14 mouse cellular contexts compared by ENCODE assay signal in genomic region chr5:124021148-124021547, GRCm38 (mm10). TPM values are rescaled to one million over a fixed set of nuclear protein-coding genes. Genes with fewer than 3 reads are reported as not detected.
DNase-seq lines count a peak whose midpoint lies in the region; ATAC-seq lines count a peak whose summit lies in the region.
"Had no signal": no experiment of that assay in that cellular context is flagged by ENCODE, and none has a peak within 500 bp of the region (broad histone marks: within the 10 kb centered on the region; RNA-seq: fewer than 3 reads in every experiment).

No protein-coding gene starts in this region.

- no peak for ATAC-seq in midbrain, embryonic 13.5 days
- no peak for ATAC-seq in midbrain, embryonic 14.5 days (ENCODE audit: low FRiP score, low TSS enrichment)
- ATAC-seq in liver, embryonic 13.5 days (ENCODE audit: low read depth), result no peak
- ATAC-seq in stomach, embryonic 16.5 days (ENCODE audit: insufficient read depth, low FRiP score), result no peak
- ATAC-seq: hindbrain, postnatal 0 days; midbrain, embryonic 15.5 days had no signal

- H3K9me3 ChIP-seq in midbrain, embryonic 13.5 days, result no peaks in the 10 kb centered on the region
- no peaks in the 10 kb centered on the region for H3K9me3 ChIP-seq in midbrain, embryonic 14.5 days (ENCODE audit: control insufficient read depth, low read length)
- H3K9me3 ChIP-seq in liver, embryonic 13.5 days (replicated peaks), result no peaks in the 10 kb centered on the region
- H3K9me3 ChIP-seq in stomach, embryonic 16.5 days (replicated peaks; ENCODE audit: control insufficient read depth, low read length), result no peaks in the 10 kb centered on the region
- H3K9me3 ChIP-seq: midbrain, embryonic 15.5 days had no signal

- H3K36me3 ChIP-seq in midbrain, embryonic 13.5 days, result 0 out of 2 replicates have a peak, but pooled peaks cover 8% of the 10 kb centered on the region
- no peaks in the 10 kb centered on the region for H3K36me3 ChIP-seq in midbrain, embryonic 14.5 days (ENCODE audit: control insufficient read depth, insufficient read depth, low read length)
- H3K36me3 ChIP-seq in liver, embryonic 13.5 days, result peaks cover 25% of the 10 kb centered on the region
- no peaks in the 10 kb centered on the region; the same call in 1 of the 2 replicates for H3K36me3 ChIP-seq in stomach, embryonic 16.5 days (ENCODE audit: control insufficient read depth, insufficient read depth, low read length)
- H3K36me3 ChIP-seq: midbrain, embryonic 15.5 days had no signal

- DNase-seq in cerebellum, adult 8-10 months, result peak; percentile 6
- DNase-seq in cerebellum, adult 9-11 months, result no peak
- no peak for DNase-seq in midbrain, embryonic 14.5 days
- DNase-seq in liver, embryonic 13.5 days, result no peak
- no peak for DNase-seq in left cerebral cortex, adult 8-10 months (ENCODE audit: low spot score in 2 of 2)
- no peak for DNase-seq in layer of hippocampus, adult 9-10 months (ENCODE audit: low spot score)
- DNase-seq: B cell, adult 2 months; kidney, postnatal 14 days; spleen, adult 18-20 months had no signal

- H3K27ac ChIP-seq in midbrain, embryonic 13.5 days, result 0 out of 2 replicates have a peak overlapping the region, but pooled peaks have one; percentile 6
- no peak overlapping the region for H3K27ac ChIP-seq in midbrain, embryonic 14.5 days (replicated peaks; ENCODE audit: low read depth, low read length)
- H3K27ac ChIP-seq in liver, embryonic 13.5 days, result peak overlapping the region; percentile 82
- 0 out of 2 replicates have a peak overlapping the region, but pooled peaks have one; percentile 3 for H3K27ac ChIP-seq in stomach, embryonic 16.5 days (ENCODE audit: low read length)
- H3K27ac ChIP-seq: hindbrain, postnatal 0 days; midbrain, embryonic 15.5 days had no signal

- no peak overlapping the region for H3K9ac ChIP-seq in midbrain, embryonic 13.5 days (replicated peaks)
- no peak overlapping the region for H3K9ac ChIP-seq in midbrain, embryonic 14.5 days (replicated peaks; ENCODE audit: low read length)
- H3K9ac ChIP-seq in liver, embryonic 13.5 days, result no peak overlapping the region
- no peak overlapping the region for H3K9ac ChIP-seq in stomach, embryonic 16.5 days (ENCODE audit: low read length)
- H3K9ac ChIP-seq: midbrain, embryonic 15.5 days had no signal

- no peaks in the 10 kb centered on the region for H3K27me3 ChIP-seq in midbrain, embryonic 13.5 days
- no peaks in the 10 kb centered on the region for H3K27me3 ChIP-seq in midbrain, embryonic 14.5 days (ENCODE audit: control insufficient read depth, insufficient read depth, low read length)
- no peaks in the 10 kb centered on the region for H3K27me3 ChIP-seq in liver, embryonic 13.5 days
- H3K27me3 ChIP-seq in stomach, embryonic 16.5 days (ENCODE audit: control insufficient read depth, insufficient read depth, low read length), result no peaks in the 10 kb centered on the region
- H3K27me3 ChIP-seq: midbrain, embryonic 15.5 days had no signal

- 95% methylated on average over 11 of the region's 11 CpGs for WGBS in midbrain, embryonic 13.5 days
- 92% methylated on average over 11 of the region's 11 CpGs for WGBS in midbrain, embryonic 14.5 days
- WGBS in liver, embryonic 13.5 days (ENCODE audit: insufficient replicate concordance), result 67% methylated on average over 11 of the region's 11 CpGs
- whole genome bisulfite sequencing in stomach, embryonic 16.5 days, result 84% methylated on average over 11 of the region's 11 CpGs

- no peak overlapping the region for H3K4me2 ChIP-seq in midbrain, embryonic 13.5 days (replicated peaks)
- no peak overlapping the region for H3K4me2 ChIP-seq in midbrain, embryonic 14.5 days (ENCODE audit: low read length)
- peak overlapping the region; percentile 6; the same call in 1 of the 2 replicates for H3K4me2 ChIP-seq in liver, embryonic 13.5 days
- H3K4me2 ChIP-seq in stomach, embryonic 16.5 days (ENCODE audit: low read depth, low read length), result no peak overlapping the region
- H3K4me2 ChIP-seq: heart, embryonic 11.5 days; midbrain, embryonic 15.5 days had no signal

- H3K4me1 ChIP-seq in midbrain, embryonic 13.5 days (replicated peaks), result peaks cover 89% of the 10 kb centered on the region
- peaks cover 37% of the 10 kb centered on the region for H3K4me1 ChIP-seq in midbrain, embryonic 14.5 days (ENCODE audit: control insufficient read depth, insufficient read depth, low read length)
- H3K4me1 ChIP-seq in liver, embryonic 13.5 days (replicated peaks), result peaks cover 99% of the 10 kb centered on the region
- H3K4me1 ChIP-seq in stomach, embryonic 16.5 days (ENCODE audit: control insufficient read depth, insufficient read depth, low read length), result peaks cover 49% of the 10 kb centered on the region

- no peak overlapping the region for H3K4me3 ChIP-seq in midbrain, embryonic 13.5 days (replicated peaks)
- H3K4me3 ChIP-seq in midbrain, embryonic 14.5 days (replicated peaks; ENCODE audit: low read depth, low read length), result no peak overlapping the region
- no peak overlapping the region for H3K4me3 ChIP-seq in liver, embryonic 13.5 days (replicated peaks)
- H3K4me3 ChIP-seq in stomach, embryonic 16.5 days (replicated peaks; ENCODE audit: low read length), result no peak overlapping the region
- H3K4me3 ChIP-seq: midbrain, embryonic 15.5 days had no signal

RNA-seq across cellular contexts. Expression of gene Vps37b, which starts 10.9 kb away (rescaled TPM):
- 71.5 and 79.3 TPM in 2 replicates for polyA plus RNA-seq in midbrain, embryonic 13.5 days (2015; fragmentation: Nextera tagmentation; extraction: Ambion mirVana)
- polyA plus RNA-seq in midbrain, embryonic 14.5 days (2014; fragmentation: Nextera tagmentation; extraction: Ambion mirVana), result 58.0 and 72.4 TPM in 2 replicates
- 16.1 and 18.0 TPM in 2 replicates for polyA plus RNA-seq in liver, embryonic 13.5 days (2015; fragmentation: Nextera tagmentation; extraction: Ambion mirVana)
- 39.6 and 44.4 TPM in 2 replicates for polyA plus RNA-seq in stomach, embryonic 16.5 days (2015; fragmentation: Nextera tagmentation; extraction: Ambion mirVana)
- total RNA-seq in left cerebral cortex, adult 8-10 months (2022), result 10 to 100 TPM; 35.5 to 47.5 (median 42.3) TPM

RNA-seq across cellular contexts. Expression of gene Hip1r, which starts 47.7 kb away (rescaled TPM):
- polyA plus RNA-seq in midbrain, embryonic 13.5 days (2015; fragmentation: Nextera tagmentation; extraction: Ambion mirVana), result 19.0 and 20.1 TPM in 2 replicates
- 22.5 and 24.7 TPM in 2 replicates for polyA plus RNA-seq in midbrain, embryonic 14.5 days (2014; fragmentation: Nextera tagmentation; extraction: Ambion mirVana)
- polyA plus RNA-seq in liver, embryonic 13.5 days (2015; fragmentation: Nextera tagmentation; extraction: Ambion mirVana), result 11.3 and 12.9 TPM in 2 replicates
- 31.2 and 35.2 TPM in 2 replicates for polyA plus RNA-seq in stomach, embryonic 16.5 days (2015; fragmentation: Nextera tagmentation; extraction: Ambion mirVana)
- 10 to 100 TPM; 59.9 to 72.4 (median 63.5) TPM for total RNA-seq in left cerebral cortex, adult 8-10 months (2022)
